Mouse (Mus musculus): Measurements from ENCODE around the gene Man1c1. TPM values are rescaled to one million over a fixed set of nuclear protein-coding genes. Genes with fewer than 3 reads are reported as not detected.
A peak's percentile ranks its signal among the peaks of the same experiment; 100 is the strongest.

Man1c1 gene
- total and polyA plus RNA-seq, 2 experiments from 2014 or later: 3.8 to 14.8 TPM

DNA sequence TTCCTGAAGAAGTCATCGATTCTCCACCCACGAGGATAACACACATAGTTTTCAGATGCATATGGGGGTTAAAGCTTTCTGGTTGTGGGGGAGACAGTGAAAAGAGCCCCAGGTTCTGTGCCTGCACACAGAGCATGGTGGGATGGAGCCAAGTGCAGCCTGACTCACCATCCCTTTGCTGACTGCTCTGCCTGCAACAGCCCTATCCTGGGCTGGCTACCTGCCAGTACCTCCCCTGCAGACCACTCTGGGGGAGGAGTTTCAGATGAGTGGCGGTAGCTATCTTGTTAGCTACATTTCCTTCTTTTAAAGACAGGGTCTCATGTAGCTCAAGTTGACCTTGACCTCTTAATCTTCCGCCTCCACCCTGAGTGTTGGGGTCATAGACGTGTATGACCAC, 125.7 kb downstream of the Man1c1 start:
- Histone ChIP-seq H3K4me2 (ENCODE audit: low read depth, low read length) (peak overlapping the region; percentile 45; the same call in 1 of the 2 replicates), H3K4me1 (ENCODE audit: control insufficient read depth, insufficient read depth) (peaks cover 20% of the 10 kb centered on the region), H3K36me3 (replicated peaks; ENCODE audit: control insufficient read depth, insufficient read depth, low read length) (peaks cover 7% of the 10 kb centered on the region), H3K4me3 (ENCODE audit: low read depth, low read length) (no peak overlapping the region), H3K9ac (replicated peaks; ENCODE audit: low read depth, low read length) (no peak overlapping the region), H3K9me3 (replicated peaks; ENCODE audit: control insufficient read depth, low read length) (no peaks in the 10 kb centered on the region), H3K27me3 (ENCODE audit: control insufficient read depth, insufficient read depth, low read length) (no peaks in the 10 kb centered on the region), H3K27ac (ENCODE audit: low read depth) (no peak overlapping the region)
- ATAC-seq (ENCODE audit: insufficient read depth, low read depth): no peak; the same call in 1 of the 2 replicates
- 42% methylated on average over 5 of the region's 5 CpGs for WGBS
- TF ChIP-seq EP300 (IDR thresholded peaks at IDR 0.05; ENCODE audit: low read depth): no peak
- TF ChIP-seq CTCF (IDR thresholded peaks at IDR 0.05; ENCODE audit: low read depth): no peak
- DNase-seq (ENCODE audit: low spot score): no peak

DNA sequence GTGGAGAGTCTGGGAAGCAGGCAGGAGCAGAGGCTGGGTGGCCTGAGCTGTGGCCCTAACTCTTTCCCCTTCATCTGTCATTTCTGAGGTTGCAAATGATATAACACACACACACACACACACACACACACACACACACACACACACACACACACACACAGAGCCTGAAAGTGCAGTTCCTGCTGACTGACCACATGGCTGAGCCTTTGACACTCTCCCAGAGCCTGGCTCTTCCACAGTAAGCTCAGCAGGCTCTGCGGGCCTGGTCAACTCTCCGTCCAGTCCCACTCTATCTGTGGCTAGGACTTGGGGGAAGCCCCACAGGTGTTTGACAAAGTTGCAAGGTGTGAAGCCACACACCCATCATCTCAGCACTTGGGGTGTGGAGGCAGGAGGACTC, 126.8 kb downstream of the Man1c1 start:
- Histone ChIP-seq H3K36me3 (replicated peaks; ENCODE audit: control insufficient read depth, insufficient read depth, low read length) (peaks cover 13% of the 10 kb centered on the region), H3K27ac (ENCODE audit: low read depth) (no peak overlapping the region), H3K27me3 (ENCODE audit: control insufficient read depth, insufficient read depth, low read length) (no peaks in the 10 kb centered on the region), H3K4me3 (ENCODE audit: low read depth, low read length) (no peak overlapping the region), H3K4me1 (ENCODE audit: control insufficient read depth, insufficient read depth) (peaks cover 20% of the 10 kb centered on the region), H3K4me2 (ENCODE audit: low read depth, low read length) (no peak overlapping the region), H3K9me3 (replicated peaks; ENCODE audit: control insufficient read depth, low read length) (no peaks in the 10 kb centered on the region), H3K9ac (replicated peaks; ENCODE audit: low read depth, low read length) (no peak overlapping the region)
- 83% methylated on average over 2 of the region's 2 CpGs for WGBS
- TF ChIP-seq EP300 (IDR thresholded peaks at IDR 0.05; ENCODE audit: low read depth): no peak
- no peak for TF ChIP-seq CTCF (IDR thresholded peaks at IDR 0.05; ENCODE audit: low read depth)
- DNase-seq (ENCODE audit: low spot score): no peak
- ATAC-seq (ENCODE audit: insufficient read depth, low read depth): no peak

DNA sequence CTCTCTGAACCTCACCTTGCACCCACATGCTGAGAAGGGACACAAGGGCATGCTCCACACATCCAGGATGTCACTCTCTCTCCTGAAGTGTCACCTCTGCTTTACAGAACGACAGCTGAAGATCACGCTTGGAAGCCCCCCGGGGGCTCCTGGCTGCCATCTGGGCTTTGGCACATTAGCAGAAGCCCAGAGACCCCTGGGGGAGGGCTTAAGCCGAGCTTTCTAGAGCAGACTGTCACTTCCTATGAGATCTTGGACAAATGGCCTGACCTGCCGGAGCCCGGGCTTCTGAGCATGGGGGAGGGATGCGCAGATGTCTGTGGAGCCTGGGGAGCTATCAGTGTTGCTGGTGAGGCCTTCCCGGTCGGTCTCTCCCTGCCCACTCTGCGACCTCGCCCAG, 128.6 kb downstream of the Man1c1 start:
- no peaks in the 10 kb centered on the region for H3K27me3 ChIP-seq (ENCODE audit: control insufficient read depth, insufficient read depth, low read length)
- peaks cover 13% of the 10 kb centered on the region for H3K36me3 ChIP-seq (replicated peaks; ENCODE audit: control insufficient read depth, insufficient read depth, low read length)
- ATAC-seq (ENCODE audit: insufficient read depth, low read depth): no peak
- WGBS: 67% methylated on average over 11 of the region's 11 CpGs
- no peak overlapping the region for H3K4me2 ChIP-seq (ENCODE audit: low read depth, low read length)
- H3K4me1 ChIP-seq (ENCODE audit: control insufficient read depth, insufficient read depth): peaks cover 20% of the 10 kb centered on the region
- no peaks in the 10 kb centered on the region for H3K9me3 ChIP-seq (replicated peaks; ENCODE audit: control insufficient read depth, low read length)
- no peak overlapping the region for H3K27ac ChIP-seq (ENCODE audit: low read depth)
- H3K4me3 ChIP-seq (ENCODE audit: low read depth, low read length): no peak overlapping the region
- no peak for DNase-seq (ENCODE audit: low spot score)
- TF ChIP-seq EP300 (IDR thresholded peaks at IDR 0.05; ENCODE audit: low read depth) (no peak), CTCF (IDR thresholded peaks at IDR 0.05; ENCODE audit: low read depth) (no peak)
- no peak overlapping the region for H3K9ac ChIP-seq (replicated peaks; ENCODE audit: low read depth, low read length)

DNA sequence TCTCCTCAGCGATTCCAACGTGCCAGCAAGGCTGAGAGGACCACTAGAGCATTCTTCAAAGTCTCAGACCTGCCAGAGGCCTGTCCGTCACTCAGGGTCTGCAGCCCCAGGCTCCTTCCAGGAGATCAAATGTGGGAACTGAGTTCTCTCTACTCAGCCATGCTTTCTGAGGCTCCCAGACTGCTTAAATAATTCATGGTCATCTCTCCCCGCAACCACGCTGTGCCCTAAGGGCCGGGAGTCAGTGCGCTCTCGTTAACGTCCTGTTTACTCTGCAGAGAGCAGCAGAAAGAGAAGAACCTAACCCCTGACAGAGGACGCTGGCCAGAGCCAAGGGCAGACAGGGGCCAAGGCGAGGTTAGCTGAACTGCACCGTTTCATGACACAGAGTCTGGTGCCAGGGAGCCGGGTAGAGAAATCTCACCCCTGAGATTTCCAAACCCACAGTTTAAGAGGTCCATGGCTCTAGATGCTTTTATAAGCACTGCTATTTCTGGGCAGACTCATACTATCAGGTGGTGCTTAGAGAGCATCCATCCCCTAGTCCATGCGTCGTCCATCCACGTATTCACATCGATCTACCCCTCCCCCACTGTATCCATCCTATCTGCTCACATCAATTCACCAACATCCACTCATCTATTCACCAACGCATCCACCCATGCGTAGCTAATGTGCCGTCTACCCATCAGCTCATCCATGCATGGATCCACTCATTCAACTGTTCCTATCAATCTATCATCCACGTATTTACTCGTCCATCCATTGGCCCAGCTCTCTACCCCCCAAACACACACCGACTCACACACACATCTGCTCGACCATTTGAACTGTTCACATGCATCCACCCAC, 131.4 kb downstream of the Man1c1 start:
- ATAC-seq (ENCODE audit: insufficient read depth, low read depth): no peak
- Histone ChIP-seq H3K27ac (ENCODE audit: low read depth) (no peak overlapping the region), H3K4me1 (ENCODE audit: control insufficient read depth, insufficient read depth) (no peaks in the 10 kb centered on the region), H3K9me3 (replicated peaks; ENCODE audit: control insufficient read depth, low read length) (no peaks in the 10 kb centered on the region), H3K4me3 (ENCODE audit: low read depth, low read length) (no peak overlapping the region), H3K27me3 (ENCODE audit: control insufficient read depth, insufficient read depth, low read length) (no peaks in the 10 kb centered on the region), H3K36me3 (replicated peaks; ENCODE audit: control insufficient read depth, insufficient read depth, low read length) (peaks cover 16% of the 10 kb centered on the region), H3K9ac (replicated peaks; ENCODE audit: low read depth, low read length) (no peak overlapping the region), H3K4me2 (ENCODE audit: low read depth, low read length) (no peak overlapping the region)
- TF ChIP-seq EP300 (IDR thresholded peaks at IDR 0.05; ENCODE audit: low read depth) (no peak), CTCF (IDR thresholded peaks at IDR 0.05; ENCODE audit: low read depth) (no peak)
- no peak for DNase-seq (ENCODE audit: low spot score)
- 84% methylated on average over 24 of the region's 24 CpGs for WGBS

DNA sequence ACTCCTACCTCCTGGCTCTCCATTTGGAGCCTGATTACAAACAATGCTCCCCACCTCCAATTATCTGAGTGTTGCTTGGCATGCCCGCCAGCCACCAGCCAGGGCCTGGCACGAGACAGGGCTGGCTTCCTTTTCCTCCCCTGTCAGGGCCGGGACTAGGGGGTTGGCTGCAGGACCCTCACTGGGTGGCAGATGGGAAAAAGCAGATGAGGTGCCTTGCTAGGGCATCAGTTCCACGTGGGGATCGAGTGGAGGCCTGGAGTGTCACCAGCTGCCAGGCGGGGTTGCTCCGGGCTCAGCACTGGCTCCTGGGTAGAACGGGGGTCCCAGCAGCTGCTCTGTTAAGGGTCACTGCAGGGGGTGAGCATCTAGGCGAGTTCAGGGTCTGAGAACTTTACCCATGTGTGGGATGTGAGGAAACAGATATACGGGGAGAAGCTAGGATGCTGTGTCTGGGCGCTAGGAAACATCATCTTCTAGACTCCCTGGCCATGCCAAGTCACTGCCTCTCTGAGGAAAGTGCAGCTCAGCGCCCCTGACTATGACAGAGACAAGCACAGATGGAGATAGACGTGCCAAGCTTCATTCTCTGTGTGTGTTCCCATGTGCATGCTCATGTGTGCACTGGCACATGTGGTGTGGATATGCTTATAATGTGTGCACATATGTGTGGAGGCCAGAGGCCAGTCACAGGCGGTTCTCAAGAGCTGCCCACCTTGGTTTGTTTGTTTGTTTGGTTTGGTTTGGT, 133.2 kb downstream of the Man1c1 start:
- Histone ChIP-seq H3K4me2 (ENCODE audit: low read depth, low read length) (no peak overlapping the region), H3K4me1 (ENCODE audit: control insufficient read depth, insufficient read depth) (no peaks in the 10 kb centered on the region), H3K9ac (replicated peaks; ENCODE audit: low read depth, low read length) (no peak overlapping the region), H3K36me3 (replicated peaks; ENCODE audit: control insufficient read depth, insufficient read depth, low read length) (peaks cover 16% of the 10 kb centered on the region), H3K27ac (ENCODE audit: low read depth) (no peak overlapping the region), H3K27me3 (ENCODE audit: control insufficient read depth, insufficient read depth, low read length) (no peaks in the 10 kb centered on the region), H3K9me3 (replicated peaks; ENCODE audit: control insufficient read depth, low read length) (no peaks in the 10 kb centered on the region), H3K4me3 (ENCODE audit: low read depth, low read length) (no peak overlapping the region)
- TF ChIP-seq EP300 (IDR thresholded peaks at IDR 0.05; ENCODE audit: low read depth): no peak
- no peak for TF ChIP-seq CTCF (IDR thresholded peaks at IDR 0.05; ENCODE audit: low read depth)
- DNase-seq (ENCODE audit: low spot score): no peak
- ATAC-seq (ENCODE audit: insufficient read depth, low read depth): no peak
- WGBS: 82% methylated on average over 14 of the region's 14 CpGs
